Comparison of ENCODE assay signal across 8 mouse cellular contexts in genomic region chr13:22051523-22051859, GRCm38 (mm10). TPM values are rescaled to one million over a fixed set of nuclear protein-coding genes. Genes with fewer than 3 reads are reported as not detected.
DNase-seq lines count a peak whose midpoint lies in the region; ATAC-seq and TF ChIP-seq lines count a peak whose summit lies in the region.

No protein-coding gene starts in this region.

- intact Hi-C loops in heart, postnatal 14 days (cut with DNase I) = no loop called here

- H3K27ac ChIP-seq in heart, embryonic 15.5 days = peak overlapping the region; percentile 85
- peak overlapping the region; percentile 85; the same call in 1 of the 2 replicates for H3K27ac ChIP-seq in hindbrain, embryonic 12.5 days
- H3K27ac ChIP-seq in midbrain, embryonic 11.5 days (ENCODE audit: low read depth, low read length) = peak overlapping the region; percentile 69; the same call in 1 of the 2 replicates
- no peak overlapping the region for H3K27ac ChIP-seq in kidney, adult 2 months (ENCODE audit: insufficient read depth, low read depth, low read length)

- H3K36me3 ChIP-seq in heart, embryonic 15.5 days = no peaks in the 10 kb centered on the region
- H3K36me3 ChIP-seq in hindbrain, embryonic 12.5 days = no peaks in the 10 kb centered on the region
- H3K36me3 ChIP-seq in midbrain, embryonic 11.5 days (ENCODE audit: control insufficient read depth, insufficient read depth, low read length) = no peaks in the 10 kb centered on the region
- no peaks in the 10 kb centered on the region for H3K36me3 ChIP-seq in kidney, adult 2 months (ENCODE audit: control insufficient read depth, insufficient read depth, low read length)

- peak overlapping the region; percentile 81 for H3K4me2 ChIP-seq in heart, embryonic 15.5 days
- peak overlapping the region; percentile 60 for H3K4me2 ChIP-seq in hindbrain, embryonic 12.5 days (replicated peaks)
- H3K4me2 ChIP-seq in midbrain, embryonic 11.5 days = peak overlapping the region; percentile 52

- H3K27me3 ChIP-seq in heart, embryonic 15.5 days = no peaks in the 10 kb centered on the region
- no peaks in the 10 kb centered on the region for H3K27me3 ChIP-seq in hindbrain, embryonic 12.5 days
- H3K27me3 ChIP-seq in midbrain, embryonic 11.5 days (ENCODE audit: control insufficient read depth, insufficient read depth, low read length) = no peaks in the 10 kb centered on the region
- no peaks in the 10 kb centered on the region; the same call in 1 of the 2 replicates for H3K27me3 ChIP-seq in kidney, adult 2 months (replicated peaks; ENCODE audit: control insufficient read depth, insufficient read depth, low read length)

- no peak for DNase-seq in heart, postnatal 14 days
- peak; percentile 32 for DNase-seq in MN1 (ENCODE audit: low spot score)
- DNase-seq in midbrain, embryonic 11.5 days (ENCODE audit: low spot score, missing footprints) = no peak
- no peak for DNase-seq in adrenal gland, postnatal 14 days
- no peak for DNase-seq in cerebellum, adult 9-11 months
- DNase-seq in kidney, adult 2 months = no peak

- TF ChIP-seq CTCF in kidney, adult 2 months (conservative IDR thresholded peaks at IDR 0.05; ENCODE audit: insufficient read depth, insufficient read length, low read depth, low read length) = no peak

- WGBS in heart, embryonic 15.5 days = 17% methylated on average over 5 of the region's 5 CpGs
- WGBS in hindbrain, embryonic 12.5 days = 11% methylated on average over 5 of the region's 5 CpGs
- 12% methylated on average over 5 of the region's 5 CpGs for WGBS in midbrain, embryonic 11.5 days
- WGBS in kidney, adult 2 months = 20% methylated on average over 5 of the region's 5 CpGs

- peak overlapping the region; percentile 65; the same call in 1 of the 2 replicates for H3K9ac ChIP-seq in heart, embryonic 15.5 days
- H3K9ac ChIP-seq in hindbrain, embryonic 12.5 days = peak overlapping the region; percentile 60
- H3K9ac ChIP-seq in midbrain, embryonic 11.5 days (ENCODE audit: low read length) = peak overlapping the region; percentile 61

- peaks cover 6% of the 10 kb centered on the region for H3K4me1 ChIP-seq in heart, embryonic 15.5 days (replicated peaks)
- 0 out of 2 replicates have a peak, but pooled peaks cover 3% of the 10 kb centered on the region for H3K4me1 ChIP-seq in hindbrain, embryonic 12.5 days
- 0 out of 2 replicates have a peak, but pooled peaks cover 3% of the 10 kb centered on the region for H3K4me1 ChIP-seq in midbrain, embryonic 11.5 days (ENCODE audit: control insufficient read depth, insufficient read depth, low read length)
- no peaks in the 10 kb centered on the region for H3K4me1 ChIP-seq in kidney, adult 2 months (ENCODE audit: control insufficient read depth, insufficient read depth, low read length)

- H3K9me3 ChIP-seq in heart, embryonic 15.5 days (replicated peaks) = no peaks in the 10 kb centered on the region
- no peaks in the 10 kb centered on the region for H3K9me3 ChIP-seq in hindbrain, embryonic 12.5 days (replicated peaks)
- no peaks in the 10 kb centered on the region for H3K9me3 ChIP-seq in midbrain, embryonic 11.5 days (ENCODE audit: control insufficient read depth, low read length)

- no peak for TF ChIP-seq POLR2A in kidney, adult 2 months (IDR thresholded peaks at IDR 0.05; ENCODE audit: low read depth, low read length)

- no peak for ATAC-seq in heart, embryonic 15.5 days (replicated peaks; ENCODE audit: insufficient number of reproducible peaks, insufficient read depth, low FRiP score, low read depth)
- peak; percentile 51; the same call in 1 of the 2 replicates for ATAC-seq in hindbrain, embryonic 12.5 days (ENCODE audit: low FRiP score)
- no peak for ATAC-seq in midbrain, embryonic 11.5 days (ENCODE audit: low FRiP score)

- peak overlapping the region; percentile 65 for H3K4me3 ChIP-seq in heart, embryonic 15.5 days
- peak overlapping the region; percentile 50 for H3K4me3 ChIP-seq in hindbrain, embryonic 12.5 days
- peak overlapping the region; percentile 44 for H3K4me3 ChIP-seq in midbrain, embryonic 11.5 days (ENCODE audit: low read depth, low read length)
- no peak overlapping the region for H3K4me3 ChIP-seq in kidney, adult 2 months (ENCODE audit: insufficient read depth, low read depth, low read length)

RNA-seq across cellular contexts. Expression of gene Hist1h2bj, which starts 8.5 kb away (rescaled TPM):
- 2.8 and 5.8 TPM in 2 replicates for polyA plus RNA-seq in heart, embryonic 15.5 days (2015; fragmentation: Nextera tagmentation; extraction: Ambion mirVana)
- 10 to 100 TPM; 36.4 to 83.6 TPM for total RNA-seq in heart, postnatal 14 days (2021)
- polyA plus RNA-seq in hindbrain, embryonic 12.5 days (2016; fragmentation: Nextera tagmentation; extraction: Ambion mirVana) = 7.2 and 11.9 TPM in 2 replicates
- polyA plus RNA-seq in midbrain, embryonic 11.5 days (2014; fragmentation: Nextera tagmentation; extraction: Ambion mirVana) = 9.9 and 12.6 TPM in 2 replicates
- 118 and 165 TPM in 2 replicates for total RNA-seq in adrenal gland, postnatal 14 days (2021)
- 0.92 and 1.0 TPM in 2 replicates for polyA plus RNA-seq in kidney, adult 2 months (2012; rRNA removed)

RNA-seq across cellular contexts. Expression of gene Hist1h2ag, which starts 8.7 kb away (rescaled TPM):
- polyA plus RNA-seq in heart, embryonic 15.5 days (2015; fragmentation: Nextera tagmentation; extraction: Ambion mirVana) = 11.2 and 12.4 TPM in 2 replicates
- total RNA-seq in heart, postnatal 14 days (2021) = 100 to 1,000 TPM in 1 of 2 experiments, 10 to 100 TPM in 1; 44.4 to 112 TPM
- 52.7 and 56.3 TPM in 2 replicates for polyA plus RNA-seq in hindbrain, embryonic 12.5 days (2016; fragmentation: Nextera tagmentation; extraction: Ambion mirVana)
- 46.4 and 70.6 TPM in 2 replicates for polyA plus RNA-seq in midbrain, embryonic 11.5 days (2014; fragmentation: Nextera tagmentation; extraction: Ambion mirVana)
- 114 and 174 TPM in 2 replicates for total RNA-seq in adrenal gland, postnatal 14 days (2021)
- 0.76 TPM in 1 of 2 replicates, not detected in the other for polyA plus RNA-seq in kidney, adult 2 months (2012; rRNA removed)

RNA-seq across cellular contexts. Expression of gene Hist1h4i, which starts 10.3 kb away (rescaled TPM):
- polyA plus RNA-seq in heart, embryonic 15.5 days (2015; fragmentation: Nextera tagmentation; extraction: Ambion mirVana) = 8.6 and 12.1 TPM in 2 replicates
- 10 to 100 TPM; 29.6 to 55.4 TPM for total RNA-seq in heart, postnatal 14 days (2021)
- polyA plus RNA-seq in hindbrain, embryonic 12.5 days (2016; fragmentation: Nextera tagmentation; extraction: Ambion mirVana) = 18.2 and 20.9 TPM in 2 replicates
- polyA plus RNA-seq in midbrain, embryonic 11.5 days (2014; fragmentation: Nextera tagmentation; extraction: Ambion mirVana) = 43.8 and 43.9 TPM in 2 replicates
- total RNA-seq in adrenal gland, postnatal 14 days (2021) = 104 and 144 TPM in 2 replicates
- polyA plus RNA-seq in kidney, adult 2 months (2012; rRNA removed) = 10.5 and 12.5 TPM in 2 replicates

RNA-seq across cellular contexts. Expression of gene Hist1h2bk, which starts 15.8 kb away (rescaled TPM):
- 1.6 and 1.7 TPM in 2 replicates for polyA plus RNA-seq in heart, embryonic 15.5 days (2015; fragmentation: Nextera tagmentation; extraction: Ambion mirVana)
- 100 to 1,000 TPM in 1 of 2 experiments, 10 to 100 TPM in 1; 67.9 to 160 TPM for total RNA-seq in heart, postnatal 14 days (2021)
- polyA plus RNA-seq in hindbrain, embryonic 12.5 days (2016; fragmentation: Nextera tagmentation; extraction: Ambion mirVana) = 5.5 and 9.1 TPM in 2 replicates
- 9.9 and 11.3 TPM in 2 replicates for polyA plus RNA-seq in midbrain, embryonic 11.5 days (2014; fragmentation: Nextera tagmentation; extraction: Ambion mirVana)
- total RNA-seq in adrenal gland, postnatal 14 days (2021) = 207 and 301 TPM in 2 replicates
- 4.2 and 6.0 TPM in 2 replicates for polyA plus RNA-seq in kidney, adult 2 months (2012; rRNA removed)

RNA-seq across cellular contexts. Expression of gene Hist1h2ah, which starts 16.1 kb away (rescaled TPM):
- 3.5 TPM in 1 of 2 replicates, not detected in the other for polyA plus RNA-seq in heart, embryonic 15.5 days (2015; fragmentation: Nextera tagmentation; extraction: Ambion mirVana)
- total RNA-seq in heart, postnatal 14 days (2021) = 100 to 1,000 TPM in 1 of 2 experiments, 10 to 100 TPM in 1; 69.3 to 132 TPM
- polyA plus RNA-seq in hindbrain, embryonic 12.5 days (2016; fragmentation: Nextera tagmentation; extraction: Ambion mirVana) = 17.9 TPM in 1 of 2 replicates, not detected in the other
- polyA plus RNA-seq in midbrain, embryonic 11.5 days (2014; fragmentation: Nextera tagmentation; extraction: Ambion mirVana) = 6.3 and 6.8 TPM in 2 replicates
- 203 and 342 TPM in 2 replicates for total RNA-seq in adrenal gland, postnatal 14 days (2021)
- 0.95 and 3.4 TPM in 2 replicates for polyA plus RNA-seq in kidney, adult 2 months (2012; rRNA removed)
